Mouse (Mus musculus): ENCODE measurements around the gene Tomm20l. TPM values are rescaled to one million over a fixed set of nuclear protein-coding genes. Genes with fewer than 3 reads are reported as not detected.

The Tomm20l gene
- polyA plus RNA-seq, 1 experiment from 2014 or later: 1.2 TPM

DNA sequence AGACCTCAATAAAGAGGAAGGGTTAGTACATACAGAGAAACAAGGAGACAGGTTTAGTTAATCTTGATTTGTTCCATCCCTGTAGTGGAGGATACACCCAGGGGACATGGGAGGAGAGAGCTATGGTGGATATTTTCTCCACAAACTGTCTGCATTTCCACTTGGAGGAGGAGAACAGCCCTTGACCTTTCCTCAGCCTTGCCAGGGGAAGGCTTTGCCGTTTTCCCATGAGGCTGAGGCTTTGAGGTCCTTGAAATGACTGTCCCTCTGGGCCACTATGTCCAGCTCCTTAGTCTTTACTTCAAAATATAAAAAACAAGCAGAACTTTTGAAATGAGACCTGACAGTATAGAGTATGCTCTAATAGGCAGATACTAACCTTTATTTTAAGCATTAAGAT lies 58.7 kb downstream of the Tomm20l start:
- Histone ChIP-seq H3K4me2 (ENCODE audit: low read depth, low read length) (no peak overlapping the region), H3K27ac (replicated peaks; ENCODE audit: low read depth, low read length) (no peak overlapping the region), H3K36me3 (ENCODE audit: control insufficient read depth, insufficient read depth, low read length) (peaks cover 64% of the 10 kb centered on the region), H3K4me3 (ENCODE audit: low read depth, low read length) (no peak overlapping the region), H3K27me3 (replicated peaks; ENCODE audit: control insufficient read depth, insufficient read depth, low read length) (no peaks in the 10 kb centered on the region), H3K9me3 (ENCODE audit: control insufficient read depth, low read length) (no peaks in the 10 kb centered on the region), H3K9ac (ENCODE audit: low read depth, low read length) (no peak overlapping the region), H3K4me1 (ENCODE audit: control insufficient read depth, insufficient read depth, low read length) (no peaks in the 10 kb centered on the region)
- DNase-seq (ENCODE audit: low spot score) (no peak), ATAC-seq (ENCODE audit: low read depth) (no peak)
- 90% methylated on average over 1 of the region's 1 CpGs for WGBS

Other genes with a start within 250 kb of the Tomm20l start
- 269 and 276 TPM in 2 replicates for gene Actr10, start 173.6 kb upstream of the Tomm20l start, polyA plus RNA-seq (2014; fragmentation: Nextera tagmentation; extraction: Ambion mirVana)
- 589 and 594 TPM in 2 replicates for gene Psma3, start 136.8 kb upstream of the Tomm20l start, polyA plus RNA-seq (2014; fragmentation: Nextera tagmentation; extraction: Ambion mirVana)
- gene Arid4a, start 95.4 kb upstream of the Tomm20l start, polyA plus RNA-seq (2014; fragmentation: Nextera tagmentation; extraction: Ambion mirVana): 28.6 and 32.5 TPM in 2 replicates
- gene Timm9, start 25.3 kb downstream of the Tomm20l start, polyA plus RNA-seq (2014; fragmentation: Nextera tagmentation; extraction: Ambion mirVana): 72.8 and 81.0 TPM in 2 replicates
- gene 2700049A03Rik, start 25.4 kb downstream of the Tomm20l start, polyA plus RNA-seq (2014; fragmentation: Nextera tagmentation; extraction: Ambion mirVana): 11.2 and 13.1 TPM in 2 replicates
- 19.1 and 21.9 TPM in 2 replicates for gene Dact1, start 198.5 kb downstream of the Tomm20l start, polyA plus RNA-seq (2014; fragmentation: Nextera tagmentation; extraction: Ambion mirVana)